Mouse (Mus musculus) lung, adult 2 months (tissue): ENCODE measurements around the gene Cxcl15.

Experiments used
- CTCF ChIP-seq: fragments of 200-500 bp; IDR thresholded peaks from 2 replicates; pipeline ENCODE4 v1.5.1; 2011; ENCODE audit warnings: mild to moderate bottlenecking, low read length, control low read depth; ENCODE audit not compliant: insufficient read depth
- POLR2A ChIP-seq: fragments of 200-500 bp; IDR thresholded peaks from 2 replicates; pipeline ENCODE4 v1.6.1; 2011; ENCODE audit warnings: low read depth, mild to moderate bottlenecking, control low read depth, low read length, borderline replicate concordance; ENCODE audit errors: extremely low read depth

DNA sequence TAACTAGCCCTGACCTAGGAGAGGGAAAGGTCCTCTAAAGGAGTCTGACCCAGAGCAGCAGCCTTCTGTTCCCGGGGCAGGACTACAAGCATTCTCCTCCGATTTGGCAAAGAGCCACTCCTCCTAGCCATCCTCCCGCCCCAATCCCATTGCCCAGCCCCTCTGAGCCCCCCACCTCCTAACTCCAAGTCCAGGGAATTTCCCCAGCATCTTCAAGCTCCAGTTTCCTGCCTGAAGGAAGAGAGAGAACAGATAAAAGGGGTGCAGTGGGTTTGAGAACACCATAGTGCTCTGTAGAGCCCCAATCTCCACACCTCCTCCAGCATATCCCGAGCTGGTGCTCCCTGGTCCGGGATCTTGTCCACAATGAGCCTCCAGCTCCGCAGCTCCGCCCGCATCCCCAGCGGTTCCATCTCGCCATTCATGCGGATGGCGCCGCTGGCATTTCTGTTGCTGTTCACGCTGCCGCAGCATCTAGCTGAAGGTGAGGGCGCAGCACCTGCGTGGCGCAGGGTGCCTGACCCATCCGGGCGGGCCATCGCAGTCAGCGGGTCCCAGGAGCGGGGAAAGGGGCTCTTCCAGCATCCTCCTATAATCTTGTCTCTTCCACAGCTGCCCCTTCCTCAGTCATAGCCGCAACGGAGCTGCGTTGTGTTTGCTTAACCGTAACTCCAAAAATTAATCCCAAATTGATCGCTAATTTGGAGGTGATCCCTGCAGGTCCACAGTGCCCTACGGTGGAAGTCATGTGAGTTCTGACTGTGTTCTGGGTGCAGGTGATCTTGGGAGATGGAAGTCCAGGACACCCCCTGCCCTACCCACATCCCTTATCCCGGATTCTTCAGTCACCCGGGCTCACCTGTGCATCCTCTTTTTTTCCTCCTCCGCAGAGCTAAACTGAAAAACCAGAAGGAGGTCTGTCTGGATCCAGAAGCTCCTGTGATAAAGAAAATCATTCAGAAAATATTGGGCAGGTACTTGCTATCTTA is 35.0 kb upstream of the Cxcl15 start, which contains the start of gene Cxcl5:
- no peak for TF ChIP-seq CTCF
- no peak for TF ChIP-seq POLR2A
